Mouse (Mus musculus) heart, adult 2 months (tissue): ENCODE results near the gene Trpm3.

Source experiments
- CTCF ChIP-seq: fragments of 200-600 bp; IDR thresholded peaks from 2 replicates; pipeline ENCODE4 v1.8.1; 2022; ENCODE audit warnings: antibody characterized with exemption, mild to moderate bottlenecking, moderate library complexity
- POLR2A ChIP-seq: fragments of 200-500 bp; IDR thresholded peaks from 2 replicates; pipeline ENCODE4 v1.6.1; 2011; ENCODE audit warnings: mild to moderate bottlenecking, low read depth, low read length, control low read depth; ENCODE audit not compliant: insufficient read depth

GRCm38 (mm10) chr19:22469608-22470007 lies 330.8 kb downstream of the Trpm3 start:
- no peak for TF ChIP-seq CTCF
- TF ChIP-seq POLR2A: no peak
